Mouse (Mus musculus) thymus, adult 2 months (tissue): ENCODE results near the gene Amh. TPM values are rescaled to one million over a fixed set of nuclear protein-coding genes. Genes with fewer than 3 reads are reported as not detected.

ENCODE experiments used
- DNase-seq: peaks from one replicate; pipeline ENCODE4 v3.0.0; 2021
- H3K27ac ChIP-seq: fragments of 200-500 bp; 2 replicates; pipeline ENCODE4 v1.5.1; 2012; ENCODE audit warnings: low read length, control low read depth; ENCODE audit not compliant: control insufficient read depth, insufficient read depth
- H3K27me3 ChIP-seq: fragments of 200-500 bp; 2 replicates; pipeline ENCODE4 v1.6.1; 2012; ENCODE audit warnings: mild to moderate bottlenecking, low read length, moderate library complexity, mixed read lengths; ENCODE audit not compliant: control insufficient read depth, insufficient read depth
- H3K36me3 ChIP-seq: fragments of 200-500 bp; 2 replicates; pipeline ENCODE4 v1.6.1; 2012; ENCODE audit warnings: mild to moderate bottlenecking, low read length, moderate library complexity; ENCODE audit not compliant: control insufficient read depth, insufficient read depth
- H3K4me1 ChIP-seq: fragments of 200-500 bp; replicated peaks from 2 replicates; pipeline ENCODE4 v1.6.1; 2012; ENCODE audit warnings: low read length; ENCODE audit not compliant: control insufficient read depth, insufficient read depth
- H3K4me3 ChIP-seq: fragments of 200-500 bp; 2 replicates; pipeline ENCODE4 v1.5.1; 2012; ENCODE audit warnings: mild to moderate bottlenecking, low read length, control low read depth, moderate library complexity; ENCODE audit not compliant: control insufficient read depth, insufficient read depth
- CTCF ChIP-seq: fragments of 200-500 bp; IDR thresholded peaks from 2 replicates; pipeline ENCODE4 v1.5.1; 2012; ENCODE audit warnings: mild to moderate bottlenecking, control low read depth, low read length, moderate library complexity, borderline replicate concordance; ENCODE audit not compliant: control insufficient read depth, poor library complexity, insufficient read depth; ENCODE audit errors: extremely low read depth
- POLR2A ChIP-seq: fragments of 200-500 bp; IDR thresholded peaks from 2 replicates; pipeline ENCODE4 v1.6.1; 2012; ENCODE audit warnings: mild to moderate bottlenecking, low read length, control low read depth, moderate library complexity; ENCODE audit not compliant: control insufficient read depth, poor library complexity, insufficient read depth; ENCODE audit errors: extremely low read depth
- WGBS: fragments of 180-500 bp; shearing (Covaris S2); methylation state at CpG from one replicate; pipeline ENCODE4 v1.1.7; 2018; 5-methylcytosine and 5-hydroxymethylcytosine counted together
- polyA plus RNA-seq: library from polyadenylated mRNA; depleted of rRNA; stranded (reverse); fragments of >200 nt; gene quantifications from 2 replicates; pipeline ENCODE4 v1.2.3, GENCODE M21; 2012; rRNA removed

The Amh gene
- polyA plus RNA-seq, 1 experiment: 8.8 TPM

GRCm38 (mm10) chr10:80845732-80846131 is 40.7 kb downstream of the Amh start:
- peaks cover 2% of the 10 kb centered on the region; the same call in 1 of the 2 replicates for H3K27me3 ChIP-seq
- no peak for DNase-seq
- 91% methylated on average over 12 of the region's 12 CpGs for WGBS
- TF ChIP-seq POLR2A: no peak
- no peak for TF ChIP-seq CTCF
- H3K36me3 ChIP-seq: no peaks in the 10 kb centered on the region
- H3K27ac ChIP-seq: no peak overlapping the region
- peaks cover 17% of the 10 kb centered on the region; the same call in 1 of the 2 replicates for H3K4me1 ChIP-seq
- no peak overlapping the region for H3K4me3 ChIP-seq

DNA sequence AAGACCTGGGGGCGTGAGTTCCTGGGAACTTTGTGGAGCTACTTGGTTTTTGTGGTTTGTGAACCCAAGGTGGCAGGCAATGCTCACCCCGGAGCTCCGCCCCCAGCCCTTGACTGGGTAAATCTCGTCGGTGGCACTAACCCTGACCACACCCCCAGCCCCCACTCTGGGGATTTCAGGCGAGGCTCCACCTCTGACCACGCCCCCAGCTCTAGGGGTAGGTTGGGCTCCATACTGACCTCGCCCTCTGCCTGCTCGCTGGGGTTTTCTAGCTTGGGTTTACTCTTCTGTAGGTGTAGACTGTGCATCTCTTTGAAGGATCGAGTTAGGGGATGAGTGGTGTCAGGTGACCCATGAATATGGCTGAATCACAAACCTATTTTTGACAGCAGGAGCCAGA is 43.5 kb downstream of the Amh start:
- WGBS: 1% methylated on average over 10 of the region's 10 CpGs
- peaks cover 17% of the 10 kb centered on the region; the same call in 1 of the 2 replicates for H3K4me1 ChIP-seq
- no peak overlapping the region for H3K27ac ChIP-seq
- TF ChIP-seq CTCF (no peak), POLR2A (no peak)
- peaks cover 2% of the 10 kb centered on the region; the same call in 1 of the 2 replicates for H3K27me3 ChIP-seq
- peak; percentile 69 for DNase-seq
- no peak overlapping the region for H3K4me3 ChIP-seq
- no peaks in the 10 kb centered on the region for H3K36me3 ChIP-seq

- TF ChIP-seq POLR2A (peak; percentile 65; the same call in 1 of the 2 replicates), CTCF (peak; percentile 49; the same call in 1 of the 2 replicates)
- Histone ChIP-seq H3K27ac (no peak within 1 kb of the TSS), H3K36me3 (no peaks in the 10 kb centered on the region), H3K4me3 (peak within 1 kb of the TSS; percentile 74), H3K4me1 (peaks cover 20% of the 10 kb centered on the region), H3K27me3 (no peaks in the 10 kb centered on the region)
- DNase-seq: peak; percentile 98
- WGBS: under 1% methylated on average over 81 of the region's 81 CpGs
Measured at GRCm38 (mm10) chr10:80854913-80855748, 50.1 kb downstream of the Amh start, which contains the start of the genes Lsm7 and Sppl2b. Gene Lsm7, minus strand, starts transcription at chr10:80855209. Gene Sppl2b, plus strand, starts transcription at chr10:80855275.

DNA sequence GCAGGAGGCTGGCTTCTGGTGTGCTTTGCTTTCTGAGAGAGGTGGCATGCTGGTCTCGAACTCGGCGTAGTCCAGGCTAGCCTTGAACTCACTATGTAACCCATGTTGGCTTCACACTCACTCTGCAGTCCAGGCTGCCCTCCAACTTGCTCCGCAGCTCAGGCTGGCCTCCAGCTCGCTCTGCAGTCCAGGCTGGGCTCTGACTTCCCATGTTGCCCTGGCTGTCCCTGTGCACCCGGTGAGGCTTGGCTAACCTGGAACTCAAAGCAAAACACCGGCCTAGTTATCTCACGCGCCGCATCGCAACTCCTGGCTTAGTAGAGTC is 50.7 kb downstream of the Amh start:
- TF ChIP-seq POLR2A (no peak), CTCF (no peak)
- Histone ChIP-seq H3K4me1 (peaks cover 20% of the 10 kb centered on the region), H3K27ac (no peak overlapping the region), H3K27me3 (no peaks in the 10 kb centered on the region), H3K36me3 (no peaks in the 10 kb centered on the region), H3K4me3 (peak overlapping the region; percentile 74)
- no peak for DNase-seq
- 37% methylated on average over 11 of the region's 11 CpGs for WGBS

GRCm38 (mm10) chr10:80856267-80856666 is 51.2 kb downstream of the Amh start:
- TF ChIP-seq POLR2A: no peak
- TF ChIP-seq CTCF: no peak
- Histone ChIP-seq H3K27ac (no peak overlapping the region), H3K36me3 (no peaks in the 10 kb centered on the region), H3K4me1 (peaks cover 20% of the 10 kb centered on the region), H3K4me3 (no peak overlapping the region), H3K27me3 (no peaks in the 10 kb centered on the region)
- WGBS: 25% methylated on average over 3 of the region's 3 CpGs
- DNase-seq: no peak

- Histone ChIP-seq H3K36me3 (no peaks in the 10 kb centered on the region), H3K4me1 (peaks cover 20% of the 10 kb centered on the region), H3K27me3 (no peaks in the 10 kb centered on the region), H3K27ac (no peak overlapping the region), H3K4me3 (no peak overlapping the region)
- TF ChIP-seq POLR2A (no peak), CTCF (no peak)
- no peak for DNase-seq
- WGBS: 84% methylated on average over 5 of the region's 5 CpGs
Measured at GRCm38 (mm10) chr10:80856908-80857307, 51.9 kb downstream of the Amh start.

Other genes starting within 250 kb of the Amh start
- gene Rexo1, start 243.7 kb upstream of the Amh start, polyA plus RNA-seq: 188 and 209 TPM in 2 replicates
- 31.0 and 46.9 TPM in 2 replicates for gene Klf16, start 227.9 kb upstream of the Amh start, polyA plus RNA-seq
- gene Abhd17a, start 214.9 kb upstream of the Amh start, polyA plus RNA-seq: 310 and 359 TPM in 2 replicates
- gene Scamp4, start 202.4 kb upstream of the Amh start, polyA plus RNA-seq: 151 and 156 TPM in 2 replicates
- gene Adat3, start 202.4 kb upstream of the Amh start, polyA plus RNA-seq: 42.9 and 48.2 TPM in 2 replicates
- gene Gm49322, start 199.2 kb upstream of the Amh start, polyA plus RNA-seq: 7.5 and 8.1 TPM in 2 replicates
- 492 and 499 TPM in 2 replicates for gene Csnk1g2, start 182.4 kb upstream of the Amh start, polyA plus RNA-seq
- 94.7 and 103 TPM in 2 replicates for gene Btbd2, start 148.2 kb upstream of the Amh start, polyA plus RNA-seq
- 606 and 621 TPM in 2 replicates for gene Mknk2, start 127.1 kb upstream of the Amh start, polyA plus RNA-seq
- gene Mob3a, start 103.3 kb upstream of the Amh start, polyA plus RNA-seq: 252 and 261 TPM in 2 replicates
- 56.4 and 66.9 TPM in 2 replicates for gene Izumo4, start 103.1 kb upstream of the Amh start, polyA plus RNA-seq
- 182 and 195 TPM in 2 replicates for gene Ap3d1, start 63.0 kb upstream of the Amh start, polyA plus RNA-seq
- 121 and 155 TPM in 2 replicates for gene Dot1l, start 50.0 kb upstream of the Amh start, polyA plus RNA-seq
- 94.6 and 119 TPM in 2 replicates for gene Sf3a2, start 7.0 kb upstream of the Amh start, polyA plus RNA-seq
- gene Plekhj1, start 6.6 kb upstream of the Amh start, polyA plus RNA-seq: 142 and 153 TPM in 2 replicates
- gene Jsrp1, start 8.3 kb downstream of the Amh start, polyA plus RNA-seq: 0.24 TPM in 1 of 2 replicates, not detected in the other
- gene Oaz1, start 21.4 kb downstream of the Amh start, polyA plus RNA-seq: 1,706 and 1,988 TPM in 2 replicates
- 0.10 and 1.0 TPM in 2 replicates for gene Lingo3, start 38.8 kb downstream of the Amh start, polyA plus RNA-seq
- 187 and 242 TPM in 2 replicates for gene Lsm7, start 50.0 kb downstream of the Amh start, polyA plus RNA-seq
- 153 and 167 TPM in 2 replicates for gene Sppl2b, start 50.0 kb downstream of the Amh start, polyA plus RNA-seq
- gene Tmprss9, start 66.6 kb downstream of the Amh start, polyA plus RNA-seq: 0.23 and 0.28 TPM in 2 replicates
- 227 and 310 TPM in 2 replicates for gene Timm13, start 95.7 kb downstream of the Amh start, polyA plus RNA-seq
- gene Lmnb2, start 113.0 kb downstream of the Amh start, polyA plus RNA-seq: 44.2 and 52.7 TPM in 2 replicates
- gene Gadd45b, start 124.8 kb downstream of the Amh start, polyA plus RNA-seq: 36.2 and 53.2 TPM in 2 replicates
- 0.63 and 0.80 TPM in 2 replicates for gene Gng7, start 209.7 kb downstream of the Amh start, polyA plus RNA-seq
- gene Diras1, start 220.4 kb downstream of the Amh start, polyA plus RNA-seq: 0.05 and 0.13 TPM in 2 replicates
- gene Slc39a3, start 232.2 kb downstream of the Amh start, polyA plus RNA-seq: 52.7 and 57.6 TPM in 2 replicates